Mouse (Mus musculus): Measurements from ENCODE around the gene Phf2.

- TF ChIP-seq CTCF (IDR thresholded peaks at IDR 0.05; ENCODE audit: low read depth) (no peak), EP300 (IDR thresholded peaks at IDR 0.05; ENCODE audit: low read depth) (no peak)
Measured at GRCm38 (mm10) chr13:48822871-48823270, 48.0 kb downstream of the Phf2 start.
